Mouse (Mus musculus) bone marrow macrophage, adult 2 months (primary cell): ENCODE results near the gene Gstcd.

Source experiments
- CTCF ChIP-seq: IDR thresholded peaks from 2 replicates; pipeline ENCODE4 v1.5.1; 2012; ENCODE audit warnings: low read depth, mild to moderate bottlenecking, low read length, moderate library complexity
- POLR2A ChIP-seq: IDR thresholded peaks from 2 replicates; pipeline ENCODE4 v1.6.1; 2012; ENCODE audit warnings: mild to moderate bottlenecking, low read depth, low read length, borderline replicate concordance

GRCm38 (mm10) chr3:132942778-132943177 lies 149.1 kb downstream of the Gstcd start:
- TF ChIP-seq CTCF (no peak), POLR2A (no peak)
